Mouse (Mus musculus): ENCODE data around the gene Rtl6.

GRCm38 (mm10) chr15:84537117-84537516, 20.5 kb downstream of the Rtl6 start:
- no peak for TF ChIP-seq POLR2A (IDR thresholded peaks at IDR 0.05; ENCODE audit: control insufficient read depth in 1 of 2, insufficient read depth in 1 of 2, low read depth in 1 of 2, low read length in 2 of 2, poor library complexity in 1 of 2)
- no peak for TF ChIP-seq ZMIZ1 (IDR thresholded peaks at IDR 0.05; ENCODE audit: low read depth, low read length)
- TF ChIP-seq CTCF (IDR thresholded peaks at IDR 0.05 in 2 of 3, conservative IDR thresholded peaks at IDR 0.05 in 1 of 3; ENCODE audit: control insufficient read depth in 1 of 3, insufficient read depth in 1 of 3, low read depth in 2 of 3, low read length in 3 of 3, poor library complexity in 1 of 3, severe bottlenecking in 1 of 3), result no peak
- TF ChIP-seq UBTF (IDR thresholded peaks at IDR 0.05; ENCODE audit: borderline replicate concordance, insufficient read depth, low read depth, low read length), result no peak
- TF ChIP-seq TBP (IDR thresholded peaks at IDR 0.05; ENCODE audit: low read depth, low read length), result no peak
- TF ChIP-seq RAD21 (IDR thresholded peaks at IDR 0.05; ENCODE audit: low read depth, low read length), result no peak
